Mouse (Mus musculus): ENCODE measurements around the gene Vmn1r17. TPM values are rescaled to one million over a fixed set of nuclear protein-coding genes. Genes with fewer than 3 reads are reported as not detected.

The Vmn1r17 gene
- polyA plus RNA-seq (2017; shearing (Covaris generic)) = not detected

GRCm38 (mm10) chr6:57363627-57364026 lies at the start of gene Vmn1r17:
Vmn1r17 (minus strand) TSS chr6:57363727.

GRCm38 (mm10) chr6:57403480-57403879 lies 40.0 kb upstream of the Vmn1r17 start, which contains the start of gene Vmn1r19:
Vmn1r19 (plus strand) TSS chr6:57403780.

GRCm38 (mm10) chr6:57395683-57396082 lies 32.2 kb upstream of the Vmn1r17 start, which contains the start of gene Vmn1r18:
Vmn1r18 (minus strand) TSS chr6:57395783.

DNA sequence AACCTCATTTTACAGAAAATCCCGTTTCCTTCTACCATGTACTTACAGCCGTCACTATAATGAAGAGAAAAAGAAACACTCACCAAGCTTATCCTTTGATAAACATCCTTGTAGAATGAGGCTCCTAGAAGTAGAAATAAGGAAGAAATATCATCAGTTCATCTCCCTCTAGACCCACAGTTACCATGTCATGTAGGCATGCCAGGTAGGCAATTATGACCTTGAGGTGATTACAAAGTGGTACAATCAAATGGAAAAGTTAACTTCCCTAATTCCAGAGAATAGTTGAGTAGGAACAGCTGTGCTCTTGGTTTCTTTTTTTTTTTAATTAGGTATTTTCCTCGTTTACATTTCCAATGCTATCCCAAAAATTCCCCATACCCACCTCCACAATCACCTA lies 34.1 kb downstream of the Vmn1r17 start, which contains the start of gene Vmn1r16:
Vmn1r16 (minus strand) TSS at position 101 of the 400 bp plus-strand sequence.

Other genes starting within 250 kb of the Vmn1r17 start
- gene Vmn1r11, start 230.3 kb downstream of the Vmn1r17 start, polyA plus RNA-seq (2017; shearing (Covaris generic)) = 0.16 TPM
- gene Vmn1r12, start 206.8 kb downstream of the Vmn1r17 start, polyA plus RNA-seq (2017; shearing (Covaris generic)) = 0.37 TPM
- gene Vmn1r13, start 160.4 kb downstream of the Vmn1r17 start, polyA plus RNA-seq (2017; shearing (Covaris generic)) = 1.1 TPM
- not detected for gene Vmn1r14, start 132.0 kb downstream of the Vmn1r17 start, polyA plus RNA-seq (2017; shearing (Covaris generic))
- not detected for gene Vmn1r15, start 105.8 kb downstream of the Vmn1r17 start, polyA plus RNA-seq (2017; shearing (Covaris generic))
- not detected for gene Vmn1r16, start 34.2 kb downstream of the Vmn1r17 start, polyA plus RNA-seq (2017; shearing (Covaris generic))
- gene Vmn1r18, start 32.1 kb upstream of the Vmn1r17 start, polyA plus RNA-seq (2017; shearing (Covaris generic)) = not detected
- not detected for gene Vmn1r19, start 40.1 kb upstream of the Vmn1r17 start, polyA plus RNA-seq (2017; shearing (Covaris generic))
- gene Vmn1r20, start 65.2 kb upstream of the Vmn1r17 start, polyA plus RNA-seq (2017; shearing (Covaris generic)) = not detected
- gene Ppm1k, start 171.7 kb upstream of the Vmn1r17 start, polyA plus RNA-seq (2017; shearing (Covaris generic)) = 12.8 TPM
- gene Herc6, start 217.3 kb upstream of the Vmn1r17 start, polyA plus RNA-seq (2017; shearing (Covaris generic)) = 24.0 TPM